Mouse (Mus musculus) cerebellum, adult 2 months (tissue): ENCODE data around the gene U2af1l4.

ENCODE experiments used
- CTCF ChIP-seq: fragments of 200-500 bp; IDR thresholded peaks from 2 replicates; pipeline ENCODE4 v1.5.1; 2011; ENCODE audit warnings: low read depth, mild to moderate bottlenecking, control low read depth, low read length, moderate library complexity, borderline replicate concordance; ENCODE audit not compliant: insufficient read depth
- POLR2A ChIP-seq: fragments of 200-500 bp; IDR thresholded peaks from 2 replicates; pipeline ENCODE4 v1.6.1; 2011; ENCODE audit warnings: low read length, control low read depth, borderline replicate concordance; ENCODE audit not compliant: insufficient read depth

DNA sequence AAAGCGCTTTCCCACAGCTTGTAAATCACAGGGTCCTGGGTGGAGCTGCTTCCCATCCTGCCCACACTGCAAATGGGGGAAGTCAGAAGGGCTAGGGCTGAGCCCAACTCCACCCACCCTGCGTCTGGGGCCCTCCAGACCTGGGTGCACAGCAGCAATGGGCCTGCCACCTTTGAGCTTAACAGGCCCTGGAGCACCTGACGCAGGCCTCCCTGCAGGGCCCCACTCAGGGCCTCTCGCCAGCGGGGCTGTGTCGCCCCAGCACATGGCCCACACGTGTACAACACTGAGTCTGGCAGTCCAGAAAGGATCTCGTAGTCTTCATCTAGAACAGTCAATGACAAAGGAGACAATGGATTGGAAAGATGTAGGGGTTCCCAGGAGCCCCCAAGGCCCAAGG is 16.8 kb downstream of the U2af1l4 start:
- TF ChIP-seq POLR2A, result no peak
- TF ChIP-seq CTCF, result no peak
